Mouse (Mus musculus) midbrain, embryonic 16.5 days (tissue): ENCODE data around the gene Car4. TPM values are rescaled to one million over a fixed set of nuclear protein-coding genes. Genes with fewer than 3 reads are reported as not detected.

Source experiments
- ATAC-seq: fragments of 200-750 bp; cut with Nextera tagmentation; 2 replicates; pipeline ENCODE4 v1.8.0; 2017; ENCODE audit warnings: moderate TSS enrichment
- H3K27ac ChIP-seq: fragments of 300-500 bp; sonication (generic); 2 replicates; pipeline ENCODE4 v1.5.1; 2014; ENCODE audit warnings: mild to moderate bottlenecking, low read length, mixed read lengths
- H3K27me3 ChIP-seq: fragments of 300-500 bp; sonication (generic); 2 replicates; pipeline ENCODE4 v1.6.1; 2014; ENCODE audit warnings: low read depth, low read length, mixed read lengths; ENCODE audit not compliant: control insufficient read depth, insufficient read depth
- H3K36me3 ChIP-seq: fragments of 300-500 bp; sonication (generic); 2 replicates; pipeline ENCODE4 v1.6.1; 2014; ENCODE audit warnings: mild to moderate bottlenecking, low read length, moderate library complexity, mixed read lengths; ENCODE audit not compliant: control insufficient read depth, insufficient read depth
- H3K4me1 ChIP-seq: fragments of 300-500 bp; sonication (generic); 2 replicates; pipeline ENCODE4 v1.6.1; 2014; ENCODE audit warnings: mild to moderate bottlenecking, low read length, mixed read lengths; ENCODE audit not compliant: control insufficient read depth, insufficient read depth
- H3K4me2 ChIP-seq: fragments of 300-500 bp; sonication (generic); 2 replicates; pipeline ENCODE4 v1.6.1; 2014; ENCODE audit warnings: mild to moderate bottlenecking, low read length, mixed read lengths
- H3K4me3 ChIP-seq: fragments of 300-500 bp; sonication (generic); 2 replicates; pipeline ENCODE4 v1.5.1; 2014; ENCODE audit warnings: low read depth, mild to moderate bottlenecking, low read length, moderate library complexity, mixed read lengths
- H3K9ac ChIP-seq: fragments of 300-500 bp; sonication (generic); 2 replicates; pipeline ENCODE4 v1.6.1; 2014; ENCODE audit warnings: low read depth, low read length, mixed read lengths
- H3K9me3 ChIP-seq: fragments of 300-500 bp; sonication (generic); replicated peaks from 2 replicates; pipeline ENCODE4 v1.6.1; 2014; ENCODE audit warnings: mild to moderate bottlenecking, low read length, mixed read lengths; ENCODE audit not compliant: control insufficient read depth, poor library complexity, severe bottlenecking
- WGBS: fragments of 180-500 bp; shearing (Covaris S2); extraction: QIAGEN DNeasy Blood & Tissue Kit; methylation state at CpG from one replicate; pipeline ENCODE4 v1.1.7; 2014; 5-methylcytosine and 5-hydroxymethylcytosine counted together
- polyA plus RNA-seq: library from polyadenylated mRNA; unstranded; fragments of >200 nt; fragmentation: Nextera tagmentation; extraction: Ambion mirVana; gene quantifications from 2 replicates; pipeline ENCODE4 v1.2.1, GENCODE M21; 2015

Car4 gene
- polyA plus RNA-seq, 1 experiment from 2014 or later, result 5.7 TPM

DNA sequence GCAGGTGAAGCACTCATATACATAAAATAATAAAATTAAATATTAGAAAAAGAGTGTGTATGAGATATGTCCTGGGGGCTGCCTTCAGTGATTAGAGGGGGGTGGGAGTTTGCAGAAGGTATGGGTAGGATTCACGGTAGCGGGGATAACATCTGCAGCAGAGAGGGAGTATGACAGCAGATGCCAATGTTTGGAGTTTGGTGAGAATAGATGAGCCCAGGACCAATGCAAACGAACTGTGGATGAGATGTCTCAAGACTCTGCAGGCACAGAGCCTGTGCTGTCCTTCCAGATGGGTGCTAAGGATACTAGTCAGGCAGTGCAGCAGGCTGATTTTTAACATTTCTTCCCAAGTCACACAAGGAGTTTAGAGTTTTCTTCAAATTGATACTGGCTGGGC is 19.1 kb downstream of the Car4 start:
- Histone ChIP-seq H3K9ac (no peak overlapping the region), H3K4me2 (no peak overlapping the region), H3K27me3 (no peaks in the 10 kb centered on the region), H3K4me1 (no peaks in the 10 kb centered on the region), H3K27ac (no peak overlapping the region), H3K4me3 (no peak overlapping the region), H3K9me3 (no peaks in the 10 kb centered on the region), H3K36me3 (no peaks in the 10 kb centered on the region)
- ATAC-seq, result no peak
- 78% methylated on average over 3 of the region's 3 CpGs for WGBS

- H3K4me1 ChIP-seq, result no peaks in the 10 kb centered on the region
- no peak for ATAC-seq
- no peak overlapping the region for H3K27ac ChIP-seq
- no peaks in the 10 kb centered on the region for H3K9me3 ChIP-seq
- H3K27me3 ChIP-seq, result no peaks in the 10 kb centered on the region
- no peaks in the 10 kb centered on the region for H3K36me3 ChIP-seq
- H3K9ac ChIP-seq, result no peak overlapping the region
- no peak overlapping the region for H3K4me2 ChIP-seq
- no peak overlapping the region for H3K4me3 ChIP-seq
- 87% methylated on average over 3 of the region's 3 CpGs for WGBS
Measured at GRCm38 (mm10) chr11:84977385-84977952, 19.9 kb downstream of the Car4 start.

DNA sequence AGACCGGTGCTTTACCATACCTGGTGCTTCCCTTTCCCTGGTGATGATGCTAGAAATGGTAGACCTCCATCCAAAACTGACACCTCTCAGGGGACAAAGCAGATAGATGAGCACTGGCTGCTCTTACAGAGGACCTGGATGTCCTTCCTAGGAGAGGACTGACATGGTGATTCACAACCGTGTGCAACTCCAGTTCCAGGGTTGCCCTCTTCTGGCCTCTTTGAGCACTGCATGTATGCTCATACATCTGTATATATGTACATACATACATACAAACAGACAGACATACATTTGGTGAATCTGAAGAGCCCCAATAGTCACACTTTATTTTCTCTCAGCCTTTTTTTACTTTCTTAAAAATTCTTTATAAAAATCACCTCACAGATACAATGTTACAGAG is 20.5 kb downstream of the Car4 start:
- Histone ChIP-seq H3K27me3 (no peaks in the 10 kb centered on the region), H3K4me2 (no peak overlapping the region), H3K4me3 (no peak overlapping the region), H3K9me3 (no peaks in the 10 kb centered on the region), H3K36me3 (no peaks in the 10 kb centered on the region), H3K27ac (no peak overlapping the region), H3K4me1 (no peaks in the 10 kb centered on the region), H3K9ac (no peak overlapping the region)
- no peak for ATAC-seq
- WGBS, result 49% methylated on average over 2 of the region's 2 CpGs

GRCm38 (mm10) chr11:84979351-84979750 is 21.8 kb downstream of the Car4 start:
- H3K27ac ChIP-seq, result no peak overlapping the region
- no peaks in the 10 kb centered on the region for H3K27me3 ChIP-seq
- 41% methylated on average over 1 of the region's 1 CpGs for WGBS
- H3K36me3 ChIP-seq, result no peaks in the 10 kb centered on the region
- H3K4me2 ChIP-seq, result no peak overlapping the region
- H3K4me3 ChIP-seq, result no peak overlapping the region
- no peaks in the 10 kb centered on the region for H3K4me1 ChIP-seq
- ATAC-seq, result no peak
- H3K9ac ChIP-seq, result no peak overlapping the region
- no peaks in the 10 kb centered on the region for H3K9me3 ChIP-seq

DNA sequence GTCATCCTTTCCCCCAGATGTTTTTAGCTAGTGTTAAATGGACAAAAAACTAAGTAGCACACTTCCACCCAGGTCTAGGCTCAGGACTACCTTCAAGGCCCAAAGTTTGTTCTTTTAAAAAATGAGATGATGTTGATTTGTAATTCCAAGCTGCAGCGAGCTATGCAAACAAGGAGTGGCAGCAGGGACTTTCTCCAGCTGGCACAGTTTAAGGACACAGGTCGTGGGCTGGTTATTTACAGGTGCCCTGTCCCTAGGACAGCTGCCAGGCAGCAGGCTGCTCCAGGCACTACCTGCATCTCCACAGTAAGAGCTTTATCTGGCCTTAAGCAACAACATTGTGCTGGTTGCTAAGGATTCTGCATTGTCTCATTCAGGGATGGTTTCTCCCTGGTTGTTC is 23.1 kb downstream of the Car4 start:
- no peak overlapping the region for H3K9ac ChIP-seq
- no peak for ATAC-seq
- H3K4me1 ChIP-seq, result no peaks in the 10 kb centered on the region
- peaks cover 4% of the 10 kb centered on the region for H3K36me3 ChIP-seq
- 73% methylated on average over 2 of the region's 2 CpGs for WGBS
- no peaks in the 10 kb centered on the region for H3K9me3 ChIP-seq
- no peak overlapping the region for H3K4me2 ChIP-seq
- H3K27me3 ChIP-seq, result no peaks in the 10 kb centered on the region
- H3K27ac ChIP-seq, result no peak overlapping the region
- H3K4me3 ChIP-seq, result no peak overlapping the region

DNA sequence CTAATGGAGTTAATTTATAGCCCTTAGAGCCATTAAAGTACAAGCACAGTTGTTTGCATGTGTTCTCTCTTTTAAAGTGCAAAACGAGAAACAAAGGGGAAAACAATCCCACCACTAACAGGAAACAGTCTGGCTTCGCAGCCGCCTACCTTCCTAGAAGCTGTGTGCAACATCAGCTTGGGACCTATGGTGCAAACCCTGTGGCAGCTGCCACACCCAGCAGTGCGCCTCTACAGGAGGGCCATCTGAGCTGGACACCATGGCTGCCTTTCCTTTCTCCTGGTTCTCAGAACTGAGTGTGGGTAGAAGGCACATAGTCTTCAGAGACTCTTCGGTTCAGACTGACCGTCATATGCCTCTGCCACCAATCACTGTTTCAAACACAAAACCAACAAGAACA is 27.8 kb downstream of the Car4 start:
- WGBS, result 93% methylated on average over 6 of the region's 6 CpGs

DNA sequence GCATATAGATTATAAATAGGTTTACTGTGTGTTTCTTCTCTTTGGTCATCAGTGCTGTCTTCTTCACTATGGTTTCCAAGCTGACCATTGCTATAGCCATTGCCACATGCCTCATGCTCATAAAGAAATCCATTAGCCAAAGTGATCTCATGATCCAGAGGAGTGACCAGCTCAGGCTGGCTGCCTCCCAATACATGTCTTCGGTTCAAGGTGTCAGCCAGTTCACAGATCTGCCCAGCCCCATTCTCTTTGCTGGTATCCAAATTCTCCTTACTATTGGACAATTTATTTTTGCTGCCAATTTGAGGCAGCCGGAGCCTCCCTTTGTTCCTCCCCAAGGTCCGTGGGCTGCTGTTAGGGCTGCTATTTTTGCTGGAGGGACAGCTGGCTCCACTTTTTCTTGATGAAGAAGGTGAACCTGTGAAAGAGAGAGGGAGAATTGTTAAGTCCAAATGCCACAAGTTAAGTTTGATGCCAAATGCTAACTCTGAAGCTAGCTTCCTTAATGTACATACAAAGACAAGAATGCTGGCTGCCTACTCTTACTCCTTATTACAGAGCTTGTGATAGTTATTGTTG is 30.8 kb downstream of the Car4 start:
- H3K9me3 ChIP-seq, result no peaks in the 10 kb centered on the region
- ATAC-seq, result no peak

More for the DNA sequence above, 27.8 kb downstream of the Car4 start:
- no peaks in the 10 kb centered on the region for H3K9me3 ChIP-seq
- H3K27me3 ChIP-seq, result no peaks in the 10 kb centered on the region
- H3K4me1 ChIP-seq, result no peaks in the 10 kb centered on the region
- no peak overlapping the region for H3K4me2 ChIP-seq
- no peak for ATAC-seq
- H3K27ac ChIP-seq, result no peak overlapping the region
- H3K9ac ChIP-seq, result no peak overlapping the region
- peaks cover 14% of the 10 kb centered on the region for H3K36me3 ChIP-seq
- no peak overlapping the region for H3K4me3 ChIP-seq

DNA sequence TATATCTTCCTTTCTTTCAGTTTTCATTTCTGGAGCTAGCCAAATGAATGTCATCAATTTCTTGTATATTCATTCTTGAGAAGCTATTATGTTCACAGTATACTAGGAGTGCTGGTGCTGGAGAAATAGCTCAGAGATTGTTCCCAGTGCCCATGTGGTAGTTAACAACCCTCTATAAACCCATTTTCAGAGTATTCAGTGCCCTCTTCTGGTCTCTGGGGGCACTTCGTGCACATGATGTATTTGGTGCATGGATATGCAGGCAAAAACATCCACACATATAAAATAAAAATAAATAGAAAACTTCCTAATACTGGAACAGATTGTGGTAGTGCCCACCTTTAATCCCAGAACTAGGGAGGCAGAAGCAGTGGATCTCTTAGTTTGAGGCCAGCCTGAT is 35.4 kb downstream of the Car4 start:
- Histone ChIP-seq H3K4me2 (no peak overlapping the region), H3K9me3 (no peaks in the 10 kb centered on the region), H3K27ac (no peak overlapping the region), H3K4me1 (no peaks in the 10 kb centered on the region), H3K4me3 (no peak overlapping the region), H3K9ac (no peak overlapping the region), H3K27me3 (no peaks in the 10 kb centered on the region), H3K36me3 (peaks cover 19% of the 10 kb centered on the region)
- ATAC-seq, result no peak
- WGBS, result 92% methylated on average over 1 of the region's 1 CpGs

More for the DNA sequence above, 30.8 kb downstream of the Car4 start:
- WGBS, result 95% methylated on average over 3 of the region's 3 CpGs
- Histone ChIP-seq H3K27me3 (no peaks in the 10 kb centered on the region), H3K4me1 (no peaks in the 10 kb centered on the region), H3K4me3 (no peak overlapping the region), H3K9ac (no peak overlapping the region), H3K27ac (no peak overlapping the region), H3K36me3 (peaks cover 28% of the 10 kb centered on the region), H3K4me2 (no peak overlapping the region)

DNA sequence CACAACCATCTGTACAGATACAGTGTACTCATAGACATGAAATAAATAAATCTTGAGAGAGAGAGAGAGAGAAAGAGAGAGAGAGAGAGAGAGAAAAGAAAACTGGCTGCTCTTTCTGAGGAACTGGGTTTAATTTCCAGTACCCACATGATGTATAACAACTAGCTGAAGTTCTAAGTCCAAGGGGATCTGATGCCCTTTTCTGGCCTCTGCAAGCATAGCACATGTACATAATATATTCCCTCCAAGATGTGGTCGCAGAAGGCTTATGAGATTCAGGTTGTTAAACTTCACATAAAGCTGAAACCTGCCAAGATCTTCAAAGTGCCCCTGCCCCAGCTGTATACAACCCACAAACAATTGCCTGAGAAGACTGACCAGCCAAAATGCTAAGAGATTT is 37.7 kb downstream of the Car4 start:
- no peak for ATAC-seq

More for the DNA sequence above, 37.7 kb downstream of the Car4 start:
- H3K27ac ChIP-seq, result no peak overlapping the region
- H3K9me3 ChIP-seq, result no peaks in the 10 kb centered on the region
- no peak overlapping the region for H3K9ac ChIP-seq
- H3K4me3 ChIP-seq, result no peak overlapping the region
- peaks cover 24% of the 10 kb centered on the region for H3K36me3 ChIP-seq
- no peaks in the 10 kb centered on the region for H3K4me1 ChIP-seq
- WGBS, result 91% methylated on average over 1 of the region's 1 CpGs
- H3K27me3 ChIP-seq, result no peaks in the 10 kb centered on the region
- H3K4me2 ChIP-seq, result no peak overlapping the region
